Mouse (Mus musculus) ES-Bruce4 (cell line): Measurements from ENCODE around the gene Cdh4. TPM values are rescaled to one million over a fixed set of nuclear protein-coding genes. Genes with fewer than 3 reads are reported as not detected.
A peak's percentile ranks its signal among the peaks of the same experiment; 100 is the strongest.

Experiments
- H3K27ac ChIP-seq: 2 replicates; pipeline ENCODE4 v1.5.1; 2012; ENCODE audit warnings: low read length, inconsistent platforms; ENCODE audit not compliant: insufficient read depth
- H3K27me3 ChIP-seq: 2 replicates; pipeline ENCODE4 v1.6.1; 2012; ENCODE audit warnings: mild to moderate bottlenecking, low read length, inconsistent platforms; ENCODE audit not compliant: control insufficient read depth, poor library complexity, insufficient read depth, severe bottlenecking
- H3K36me3 ChIP-seq: 2 replicates; pipeline ENCODE4 v1.6.1; 2012; ENCODE audit warnings: inconsistent platforms, mild to moderate bottlenecking, low read length, moderate library complexity; ENCODE audit not compliant: control insufficient read depth, poor library complexity, insufficient read depth, severe bottlenecking
- H3K4me1 ChIP-seq: one replicate; pipeline ENCODE4 v1.8.1; 2011; ENCODE audit warnings: low read length; ENCODE audit not compliant: control insufficient read depth, insufficient read depth
- H3K4me3 ChIP-seq: 2 replicates; pipeline ENCODE4 v1.5.1; 2011; ENCODE audit warnings: low read depth, mild to moderate bottlenecking, low read length
- H3K9ac ChIP-seq: 2 replicates; pipeline ENCODE4 v1.6.1; 2012; ENCODE audit warnings: low read depth, mild to moderate bottlenecking, inconsistent platforms; ENCODE audit not compliant: poor library complexity, severe bottlenecking
- H3K9me3 ChIP-seq: replicated peaks from 2 replicates; pipeline ENCODE4 v1.6.1; 2012; ENCODE audit warnings: mild to moderate bottlenecking, low read length, inconsistent platforms; ENCODE audit not compliant: control insufficient read depth, poor library complexity, insufficient read depth, severe bottlenecking
- CTCF ChIP-seq: IDR thresholded peaks from one replicate; pipeline ENCODE4 v1.8.1; 2011; ENCODE audit warnings: low read depth, low read length
- EP300 ChIP-seq: IDR thresholded peaks from 2 replicates; pipeline ENCODE4 v1.6.1; 2011; ENCODE audit warnings: low read depth, low read length; ENCODE audit not compliant: insufficient read depth
- POLR2A ChIP-seq: IDR thresholded peaks from one replicate; pipeline ENCODE4 v1.8.1; 2011; ENCODE audit warnings: low read length; ENCODE audit not compliant: insufficient read depth
- polyA plus RNA-seq: library from polyadenylated mRNA; stranded (reverse); fragments of >200 nt; gene quantifications from 2 replicates; pipeline ENCODE4 v1.2.4, GENCODE M21; 2011; ENCODE audit warnings: low read depth; ENCODE audit not compliant: missing spikeins, insufficient read depth, insufficient read length

The Cdh4 gene
- polyA plus RNA-seq, 1 experiment: 1.4 TPM

DNA sequence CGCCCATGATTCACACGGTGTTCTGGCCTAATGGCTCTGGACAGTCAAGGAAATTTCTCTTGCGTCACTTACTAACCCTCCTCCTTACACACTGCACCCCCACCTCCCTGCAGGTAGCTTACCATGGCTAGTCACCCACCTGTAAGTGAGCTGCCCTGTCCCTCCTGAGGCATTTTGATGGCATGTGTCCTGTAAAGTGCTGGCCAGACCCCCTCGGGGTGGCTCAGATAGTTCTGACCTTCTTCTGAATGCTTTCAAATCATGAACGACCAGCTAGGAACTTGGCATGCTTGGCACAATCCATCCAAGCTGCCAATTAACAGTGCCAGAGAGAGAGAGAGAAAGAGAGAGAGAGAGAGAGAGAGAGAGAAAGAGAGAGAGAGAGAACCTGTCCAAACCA is 368.9 kb downstream of the Cdh4 start:
- TF ChIP-seq EP300: no peak
- TF ChIP-seq CTCF: no peak
- TF ChIP-seq POLR2A: no peak
- no peaks in the 10 kb centered on the region for H3K27me3 ChIP-seq
- H3K36me3 ChIP-seq: no peaks in the 10 kb centered on the region
- no peaks in the 10 kb centered on the region for H3K4me1 ChIP-seq
- H3K9ac ChIP-seq: no peak overlapping the region
- no peaks in the 10 kb centered on the region for H3K9me3 ChIP-seq
- H3K27ac ChIP-seq: no peak overlapping the region
- no peak overlapping the region for H3K4me3 ChIP-seq

DNA sequence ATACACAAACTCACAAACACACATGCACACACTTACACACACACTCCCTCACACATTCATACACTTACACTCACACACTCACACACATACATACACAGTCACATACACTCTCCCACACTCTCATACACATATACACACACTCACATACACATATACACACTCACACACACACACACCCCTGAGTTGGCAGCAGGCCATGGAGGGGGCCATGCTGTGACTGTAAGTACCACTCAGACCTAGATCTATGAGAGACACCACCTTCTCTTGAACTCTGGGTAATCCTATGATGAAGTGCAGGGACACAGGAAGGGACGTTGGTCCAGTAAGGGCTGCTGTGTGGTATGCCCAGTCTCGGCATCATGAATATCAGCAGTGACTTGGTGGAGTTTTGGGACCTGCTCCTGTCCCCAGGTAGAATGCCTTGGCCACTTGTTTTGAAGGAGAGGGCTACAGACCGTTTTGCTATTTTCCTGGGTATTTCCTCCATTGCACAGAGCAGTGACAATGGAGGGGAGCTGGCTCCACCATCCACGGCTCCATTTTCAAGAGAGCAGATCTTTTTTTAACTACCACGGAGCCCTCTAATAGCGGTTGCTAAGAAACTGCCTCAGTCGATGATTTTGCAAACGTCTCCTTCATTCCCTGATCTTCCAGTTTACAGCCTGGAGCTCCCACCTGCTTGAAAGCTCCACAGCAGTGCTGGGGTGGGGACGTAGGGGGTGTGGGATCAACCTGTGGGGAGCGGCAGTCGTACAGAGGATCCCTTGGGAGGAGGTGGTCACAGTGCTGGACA is 371.0 kb downstream of the Cdh4 start:
- Histone ChIP-seq H3K36me3 (no peaks in the 10 kb centered on the region), H3K9me3 (no peaks in the 10 kb centered on the region), H3K9ac (no peak overlapping the region), H3K4me3 (no peak overlapping the region), H3K27ac (no peak overlapping the region), H3K4me1 (no peaks in the 10 kb centered on the region), H3K27me3 (no peaks in the 10 kb centered on the region)
- no peak for TF ChIP-seq POLR2A

DNA sequence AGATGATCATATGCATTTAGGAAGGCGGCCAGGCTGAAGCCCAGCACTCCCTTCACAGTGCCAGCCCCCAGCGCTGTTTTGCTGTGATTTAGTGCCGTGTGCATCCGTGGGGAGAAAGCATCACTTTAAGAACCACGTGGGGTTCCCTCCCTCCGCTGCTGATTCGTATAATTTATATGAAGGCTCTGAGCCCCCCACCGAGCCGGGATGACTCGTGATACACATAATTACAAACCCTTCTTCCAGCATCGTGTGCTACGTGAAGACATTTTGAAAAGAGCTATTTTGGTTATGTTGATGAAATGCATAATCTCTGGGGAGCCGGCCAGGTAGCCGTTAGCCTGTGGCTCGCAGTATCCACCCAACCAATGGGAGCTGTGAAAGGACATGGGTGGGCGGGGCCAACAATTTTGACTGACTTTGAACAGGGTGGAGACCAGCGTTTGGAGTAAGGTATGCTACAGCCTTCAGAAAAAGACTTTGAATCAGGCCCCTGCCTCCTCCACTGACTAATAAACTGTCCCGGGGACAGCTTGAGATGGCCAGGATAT is 382.6 kb downstream of the Cdh4 start:
- no peaks in the 10 kb centered on the region for H3K4me1 ChIP-seq
- H3K36me3 ChIP-seq: no peaks in the 10 kb centered on the region
- H3K4me3 ChIP-seq: no peak overlapping the region
- H3K27ac ChIP-seq: no peak overlapping the region
- no peaks in the 10 kb centered on the region for H3K9me3 ChIP-seq
- TF ChIP-seq POLR2A (no peak), EP300 (no peak), CTCF (no peak)
- no peak overlapping the region for H3K9ac ChIP-seq
- no peaks in the 10 kb centered on the region for H3K27me3 ChIP-seq

DNA sequence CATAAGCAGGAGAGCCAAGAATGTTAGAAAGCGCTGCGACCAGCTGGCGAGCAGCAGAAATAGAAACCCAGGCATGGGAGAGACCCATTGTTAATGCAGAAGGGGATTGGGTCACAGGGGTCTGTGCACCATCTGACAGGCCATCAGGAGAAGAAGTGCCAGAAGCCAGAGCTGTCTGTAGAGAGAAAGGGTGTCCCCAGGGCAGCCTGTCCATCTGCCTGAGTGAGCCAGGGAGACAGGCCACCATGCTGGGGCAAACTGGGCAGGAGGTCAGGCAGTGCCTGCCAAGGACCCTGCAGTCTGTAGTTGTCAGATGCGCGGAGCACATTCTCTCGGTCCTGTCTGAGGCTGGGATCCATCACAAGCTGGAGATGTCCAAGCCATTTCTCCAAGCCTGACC is 386.7 kb downstream of the Cdh4 start:
- no peak for TF ChIP-seq POLR2A
- TF ChIP-seq CTCF: no peak
- TF ChIP-seq EP300: no peak
- Histone ChIP-seq H3K4me1 (no peaks in the 10 kb centered on the region), H3K36me3 (no peaks in the 10 kb centered on the region), H3K27ac (no peak overlapping the region), H3K27me3 (no peaks in the 10 kb centered on the region), H3K4me3 (no peak overlapping the region), H3K9ac (no peak overlapping the region), H3K9me3 (no peaks in the 10 kb centered on the region)

DNA sequence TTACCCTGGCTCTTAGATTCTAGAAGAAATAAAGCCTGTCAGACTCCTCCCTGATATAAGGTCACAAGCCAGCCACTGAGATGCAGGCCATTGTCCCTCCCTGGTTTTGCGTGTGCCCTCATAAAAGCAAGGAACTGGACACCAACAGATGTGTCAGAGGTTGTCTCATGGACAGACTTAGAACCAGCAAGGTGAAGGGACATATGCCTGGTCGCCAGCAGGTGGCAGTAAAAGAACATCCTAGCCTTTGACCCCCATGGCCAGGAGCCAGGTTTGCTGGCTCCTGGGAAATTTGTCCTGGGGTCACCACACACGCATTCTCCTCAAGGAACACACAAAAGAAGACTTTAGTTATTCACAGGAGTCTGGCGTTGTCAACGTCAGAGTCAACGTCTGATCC is 387.7 kb downstream of the Cdh4 start:
- Histone ChIP-seq H3K36me3 (no peaks in the 10 kb centered on the region), H3K27me3 (no peaks in the 10 kb centered on the region), H3K9me3 (no peaks in the 10 kb centered on the region), H3K4me1 (no peaks in the 10 kb centered on the region), H3K27ac (no peak overlapping the region), H3K4me3 (no peak overlapping the region), H3K9ac (no peak overlapping the region)
- TF ChIP-seq CTCF (peak; percentile 78), EP300 (no peak)

DNA sequence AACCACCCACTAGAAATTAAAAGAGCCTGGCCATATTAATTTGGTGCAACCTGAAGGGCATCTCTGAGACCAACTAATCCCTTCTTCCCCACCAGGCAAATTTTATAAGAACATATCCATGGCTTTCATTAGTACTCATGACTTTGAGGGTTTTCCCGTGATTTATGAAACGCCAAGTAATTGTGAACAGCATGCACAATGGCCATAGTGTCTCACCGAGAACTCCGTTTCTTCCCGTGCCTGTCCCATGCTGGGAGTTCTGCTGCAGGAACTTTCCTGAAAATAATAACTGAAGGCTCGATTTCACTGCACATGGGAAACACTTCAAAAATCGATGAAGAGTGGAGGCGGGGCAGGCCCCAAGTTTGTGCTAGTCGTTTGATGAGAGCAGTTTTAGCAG is 392.7 kb downstream of the Cdh4 start:
- no peak overlapping the region for H3K9ac ChIP-seq
- H3K4me3 ChIP-seq: no peak overlapping the region
- no peaks in the 10 kb centered on the region for H3K27me3 ChIP-seq
- TF ChIP-seq POLR2A (no peak), EP300 (no peak), CTCF (no peak)
- H3K4me1 ChIP-seq: no peaks in the 10 kb centered on the region
- no peak overlapping the region for H3K27ac ChIP-seq
- no peaks in the 10 kb centered on the region for H3K9me3 ChIP-seq
- no peaks in the 10 kb centered on the region for H3K36me3 ChIP-seq
